Mouse (Mus musculus) liver, adult 2 months (tissue): ENCODE data around the gene Gigyf2.

Experiments
- CTCF ChIP-seq: fragments of 200-500 bp; IDR thresholded peaks from 2 replicates; pipeline ENCODE4 v1.5.1; 2011; ENCODE audit warnings: low read depth, low read length, control low read depth
- POLR2A ChIP-seq: fragments of 200-500 bp; IDR thresholded peaks from 2 replicates; pipeline ENCODE4 v1.6.1; 2011; ENCODE audit warnings: low read length, control low read depth; ENCODE audit not compliant: insufficient read depth; ENCODE audit errors: extremely low read depth

DNA sequence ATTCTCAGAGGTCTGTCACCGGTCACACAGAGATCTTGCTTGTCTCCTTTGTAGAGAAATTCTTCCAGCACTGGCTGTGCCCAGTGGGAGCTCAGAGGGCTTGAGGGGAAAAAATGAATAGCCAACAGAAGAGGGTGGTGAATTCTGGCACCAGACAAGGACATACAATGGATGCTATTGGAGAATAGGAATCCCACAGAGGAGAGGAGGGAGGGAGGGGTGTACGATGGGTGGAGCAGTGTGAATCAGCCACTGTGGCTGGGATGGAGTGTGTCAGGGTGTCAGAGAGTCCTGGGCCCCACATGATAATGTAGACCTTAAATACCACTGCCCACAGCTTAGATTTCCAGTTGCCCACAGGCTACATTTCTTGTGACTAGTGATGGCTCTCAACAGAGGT lies 39.7 kb upstream of the Gigyf2 start:
- TF ChIP-seq POLR2A (no peak), CTCF (no peak)
